Mouse (Mus musculus) midbrain, embryonic 13.5 days (tissue): ENCODE results near the gene Zfp157. TPM values are rescaled to one million over a fixed set of nuclear protein-coding genes. Genes with fewer than 3 reads are reported as not detected.
A peak's percentile ranks its signal among the peaks of the same experiment; 100 is the strongest.
"Not testable (repeated sequence)": the region's sequence is repeated elsewhere in the genome, so short reads cannot be mapped to it uniquely, and the experiment has no call there.

ENCODE experiments used
- ATAC-seq: fragments of 200-750 bp; cut with Nextera tagmentation; 2 replicates; pipeline ENCODE4 v1.8.0; 2017; ENCODE audit warnings: mild to moderate bottlenecking, moderate TSS enrichment, moderate library complexity
- H3K27ac ChIP-seq: fragments of 300-500 bp; sonication (generic); 2 replicates; pipeline ENCODE4 v1.5.1; 2015; ENCODE audit warnings: inconsistent platforms, mild to moderate bottlenecking, moderate library complexity
- H3K27me3 ChIP-seq: fragments of 300-500 bp; sonication (generic); 2 replicates; pipeline ENCODE4 v1.6.1; 2015; ENCODE audit warnings: mild to moderate bottlenecking, inconsistent platforms
- H3K36me3 ChIP-seq: fragments of 300-500 bp; sonication (generic); 2 replicates; pipeline ENCODE4 v1.6.1; 2015; ENCODE audit warnings: mild to moderate bottlenecking, inconsistent platforms
- H3K4me1 ChIP-seq: fragments of 300-500 bp; sonication (generic); replicated peaks from 2 replicates; pipeline ENCODE4 v1.6.1; 2015; ENCODE audit warnings: inconsistent platforms
- H3K4me2 ChIP-seq: fragments of 300-500 bp; sonication (generic); replicated peaks from 2 replicates; pipeline ENCODE4 v1.6.1; 2015; ENCODE audit warnings: moderate library complexity, mild to moderate bottlenecking, inconsistent platforms
- H3K4me3 ChIP-seq: fragments of 300-500 bp; sonication (generic); replicated peaks from 2 replicates; pipeline ENCODE4 v1.5.1; 2015; ENCODE audit warnings: mild to moderate bottlenecking, inconsistent platforms
- H3K9ac ChIP-seq: fragments of 300-500 bp; sonication (generic); replicated peaks from 2 replicates; pipeline ENCODE4 v1.6.1; 2015; ENCODE audit warnings: mild to moderate bottlenecking, inconsistent platforms
- H3K9me3 ChIP-seq: fragments of 300-500 bp; sonication (generic); 2 replicates; pipeline ENCODE4 v1.6.1; 2016; ENCODE audit warnings: mild to moderate bottlenecking, inconsistent platforms
- WGBS: fragments of 180-500 bp; shearing (Covaris S2); methylation state at CpG from one replicate; pipeline ENCODE4 v1.1.7; 2015; 5-methylcytosine and 5-hydroxymethylcytosine counted together
- polyA plus RNA-seq: library from polyadenylated mRNA; unstranded; fragments of >200 nt; fragmentation: Nextera tagmentation; extraction: Ambion mirVana; gene quantifications from 2 replicates; pipeline ENCODE4 v1.2.1, GENCODE M21; 2015

Gene Zfp157
- 76.3 and 77.6 TPM in 2 replicates for polyA plus RNA-seq

DNA sequence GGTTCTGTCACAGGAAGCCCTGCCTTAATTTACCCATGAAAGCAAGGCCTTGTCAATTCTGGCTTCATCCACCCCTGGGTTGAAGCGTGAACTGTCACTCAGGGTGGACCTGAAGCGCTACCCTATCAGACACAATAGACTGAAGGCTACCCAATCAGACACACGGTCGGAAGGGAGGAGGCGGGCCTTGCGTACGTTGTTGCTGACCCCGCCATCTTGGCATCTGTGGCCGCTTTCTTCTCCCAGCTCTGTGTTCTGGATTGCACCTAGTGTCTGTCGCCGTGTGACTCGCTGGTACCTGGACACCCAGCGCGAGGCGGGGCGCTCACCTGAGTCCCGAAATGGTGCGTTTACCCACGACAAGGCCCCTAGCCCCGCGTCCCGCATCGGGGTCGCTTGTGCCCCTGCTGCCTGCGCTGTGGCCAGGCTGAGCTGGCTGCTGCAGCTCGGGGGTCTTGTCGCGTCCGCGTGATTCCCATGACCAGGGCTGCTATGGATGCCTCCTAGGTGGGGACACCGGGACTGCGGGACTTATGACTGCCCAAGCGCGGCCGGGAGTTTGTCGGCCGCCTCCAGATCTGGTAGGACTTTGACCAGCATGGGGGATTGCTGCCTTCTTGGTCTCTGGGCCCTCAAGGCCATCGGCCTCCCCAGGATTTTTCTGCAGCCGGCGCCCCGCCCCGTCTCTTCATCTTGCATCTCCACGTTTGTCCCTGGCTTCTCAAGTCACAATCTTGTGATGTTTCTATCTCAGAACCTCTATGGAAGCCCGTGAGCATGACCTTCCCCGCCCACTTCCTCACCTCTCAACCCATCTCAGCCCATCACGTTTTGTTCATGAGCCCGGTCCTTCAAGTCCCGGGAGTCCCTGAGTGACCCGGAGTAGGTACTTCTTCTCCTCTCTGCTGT is at the start of gene Zfp157:
Zfp157 (plus strand) TSS at position 183 of the 909 bp plus-strand sequence.
- under 1% methylated on average over 49 of the region's 49 CpGs for WGBS
- peak within 1 kb of the TSS; percentile 97 for H3K9ac ChIP-seq
- H3K4me2 ChIP-seq: peak within 1 kb of the TSS; percentile 81
- H3K36me3 ChIP-seq: peaks cover 30% of the 10 kb centered on the region
- no peaks in the 10 kb centered on the region for H3K27me3 ChIP-seq
- peak within 1 kb of the TSS; percentile 96 for H3K27ac ChIP-seq
- peaks cover 35% of the 10 kb centered on the region for H3K4me1 ChIP-seq
- H3K4me3 ChIP-seq: peak within 1 kb of the TSS; percentile 98
- H3K9me3 ChIP-seq: no peaks in the 10 kb centered on the region
- ATAC-seq: peak; percentile 100

GRCm38 (mm10) chr5:138397795-138398337 is 43.4 kb upstream of the Zfp157 start:
- H3K27me3 ChIP-seq: no peaks in the 10 kb centered on the region
- no peaks in the 10 kb centered on the region for H3K4me1 ChIP-seq
- WGBS: 48% methylated on average over 2 of the region's 2 CpGs
- no peak for ATAC-seq
- no peak overlapping the region for H3K4me2 ChIP-seq
- no peaks in the 10 kb centered on the region for H3K9me3 ChIP-seq
- H3K27ac ChIP-seq: no peak overlapping the region
- no peaks in the 10 kb centered on the region for H3K36me3 ChIP-seq
- no peak overlapping the region for H3K4me3 ChIP-seq
- H3K9ac ChIP-seq: no peak overlapping the region

DNA sequence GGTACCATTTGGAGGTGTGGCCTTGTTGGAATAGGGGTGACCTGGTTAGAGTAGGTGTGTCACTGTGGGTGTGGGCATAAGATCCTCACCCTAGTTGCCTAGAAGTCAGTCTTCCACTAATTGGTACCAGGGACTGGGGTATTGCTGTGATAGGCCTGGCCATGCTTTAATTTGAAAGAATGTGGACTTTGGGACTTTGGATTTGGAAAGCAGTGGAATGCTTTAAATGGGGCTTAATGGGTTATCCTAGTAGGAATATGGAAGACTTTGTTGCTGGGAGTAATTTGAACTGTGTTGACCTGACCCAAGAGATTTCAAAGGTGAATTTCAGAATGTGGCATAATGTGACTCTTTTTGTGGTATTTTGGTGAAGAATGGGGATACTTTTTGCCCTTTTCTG is 40.8 kb upstream of the Zfp157 start:
- not testable (repeated sequence) for H3K9me3 ChIP-seq, H3K4me1 ChIP-seq, H3K4me3 ChIP-seq, H3K9ac ChIP-seq, H3K27ac ChIP-seq, ATAC-seq, H3K36me3 ChIP-seq, H3K27me3 ChIP-seq, H3K4me2 ChIP-seq

DNA sequence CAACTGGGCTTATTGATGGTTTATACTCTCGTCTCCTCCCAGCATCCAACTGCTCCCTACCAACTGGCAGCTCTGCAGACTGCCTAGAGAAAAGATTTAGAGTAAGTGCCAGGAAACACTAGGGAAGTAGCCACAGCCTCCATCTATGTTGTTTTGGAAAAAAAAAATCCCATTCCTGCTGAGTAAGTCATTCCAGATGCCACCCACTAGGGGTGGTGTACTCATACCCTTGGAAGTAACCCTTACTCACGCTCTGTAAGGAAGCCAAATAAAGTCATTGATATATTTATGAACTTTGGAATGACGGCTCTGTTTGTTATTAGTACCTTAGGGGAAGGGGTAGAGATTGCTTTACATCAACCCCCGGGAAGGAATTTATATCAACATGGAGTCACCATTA is 17.1 kb downstream of the Zfp157 start:
- Histone ChIP-seq H3K27ac (no peak overlapping the region), H3K9ac (no peak overlapping the region), H3K4me1 (no peaks in the 10 kb centered on the region), H3K4me3 (no peak overlapping the region), H3K4me2 (no peak overlapping the region), H3K36me3 (peaks cover 70% of the 10 kb centered on the region), H3K9me3 (peaks cover 25% of the 10 kb centered on the region), H3K27me3 (no peaks in the 10 kb centered on the region)
- 96% methylated on average over 4 of the region's 4 CpGs for WGBS
- ATAC-seq: no peak

GRCm38 (mm10) chr5:138459107-138459506 is 17.8 kb downstream of the Zfp157 start:
- WGBS: 100% methylated on average over 1 of the region's 1 CpGs
- no peak for ATAC-seq
- Histone ChIP-seq H3K4me3 (no peak overlapping the region), H3K4me2 (no peak overlapping the region), H3K36me3 (peaks cover 70% of the 10 kb centered on the region), H3K27me3 (no peaks in the 10 kb centered on the region), H3K4me1 (no peaks in the 10 kb centered on the region), H3K9ac (no peak overlapping the region), H3K9me3 (peaks cover 25% of the 10 kb centered on the region), H3K27ac (no peak overlapping the region)

- Histone ChIP-seq H3K27me3 (no peaks in the 10 kb centered on the region), H3K4me1 (no peaks in the 10 kb centered on the region), H3K9ac (no peak overlapping the region), H3K36me3 (no peaks in the 10 kb centered on the region), H3K9me3 (0 out of 2 replicates have a peak, but pooled peaks cover 1% of the 10 kb centered on the region), H3K4me3 (no peak overlapping the region), H3K27ac (no peak overlapping the region), H3K4me2 (no peak overlapping the region)
- 25% methylated on average over 6 of the region's 6 CpGs for WGBS
- no peak for ATAC-seq
These were observed 32.3 kb downstream of the Zfp157 start for GRCm38 (mm10) chr5:138473601-138474000.

GRCm38 (mm10) chr5:138504548-138504947 is 63.3 kb downstream of the Zfp157 start:
- 94% methylated on average over 12 of the region's 12 CpGs for WGBS
- not testable (repeated sequence) for H3K27me3 ChIP-seq, H3K36me3 ChIP-seq, H3K9ac ChIP-seq, H3K27ac ChIP-seq, H3K4me2 ChIP-seq, H3K9me3 ChIP-seq, H3K4me3 ChIP-seq, ATAC-seq, H3K4me1 ChIP-seq

Other genes with a start within 250 kb of the Zfp157 start
- gene Mblac1, start 247.2 kb upstream of the Zfp157 start, polyA plus RNA-seq: 12.9 and 13.8 TPM in 2 replicates
- gene Nxpe5, start 215.6 kb upstream of the Zfp157 start, polyA plus RNA-seq: 0.08 TPM in 1 of 2 replicates, not detected in the other
- gene Lamtor4, start 186.0 kb upstream of the Zfp157 start, polyA plus RNA-seq: 81.2 and 81.9 TPM in 2 replicates
- 12.2 and 15.8 TPM in 2 replicates for gene BC037034, start 177.4 kb upstream of the Zfp157 start, polyA plus RNA-seq
- gene Gal3st4, start 168.6 kb upstream of the Zfp157 start, polyA plus RNA-seq: 2.5 and 3.0 TPM in 2 replicates
- gene Gm43720, start 161.5 kb upstream of the Zfp157 start, polyA plus RNA-seq: 0.10 and 0.19 TPM in 2 replicates
- 236 and 248 TPM in 2 replicates for gene Gpc2, start 161.5 kb upstream of the Zfp157 start, polyA plus RNA-seq
- gene Stag3, start 161.2 kb upstream of the Zfp157 start, polyA plus RNA-seq: 4.8 and 5.4 TPM in 2 replicates
- not detected in 2 replicates for gene Pvrig, start 99.5 kb upstream of the Zfp157 start, polyA plus RNA-seq
- gene 1700123K08Rik, start 123.2 kb downstream of the Zfp157 start, polyA plus RNA-seq: not detected in 2 replicates
- 91.2 and 95.3 TPM in 2 replicates for gene Zfp68, start 178.3 kb downstream of the Zfp157 start, polyA plus RNA-seq
- 22.7 and 24.4 TPM in 2 replicates for gene A430033K04Rik, start 181.4 kb downstream of the Zfp157 start, polyA plus RNA-seq